Mouse (Mus musculus): Measurements from ENCODE around the gene Rin2. TPM values are rescaled to one million over a fixed set of nuclear protein-coding genes. Genes with fewer than 3 reads are reported as not detected.

Rin2 gene
- polyA plus RNA-seq (2016; fragmentation: Nextera tagmentation; extraction: Ambion mirVana), result 15.5 and 17.3 TPM in 2 replicates

GRCm38 (mm10) chr2:145675142-145675755 is at the start of gene Rin2:
TSS of gene Rin2 (plus strand) at chr2:145675215.
- H3K36me3 ChIP-seq, result no peaks in the 10 kb centered on the region; the same call in 1 of the 2 replicates
- H3K27me3 ChIP-seq (ENCODE audit: insufficient read depth, poor library complexity, severe bottlenecking), result no peaks in the 10 kb centered on the region
- H3K4me1 ChIP-seq, result peaks cover 22% of the 10 kb centered on the region
- under 1% methylated on average over 33 of the region's 33 CpGs for WGBS
- peak within 1 kb of the TSS; percentile 90 for H3K27ac ChIP-seq
- DNase-seq (ENCODE audit: low spot score), result peak; percentile 89
- H3K4me3 ChIP-seq, result peak within 1 kb of the TSS; percentile 80
- no peaks in the 10 kb centered on the region for H3K9me3 ChIP-seq

GRCm38 (mm10) chr2:145631123-145631798 is 43.8 kb upstream of the Rin2 start:
- Histone ChIP-seq H3K9me3 (no peaks in the 10 kb centered on the region), H3K27me3 (ENCODE audit: insufficient read depth, poor library complexity, severe bottlenecking) (no peaks in the 10 kb centered on the region), H3K36me3 (no peaks in the 10 kb centered on the region), H3K27ac (no peak overlapping the region), H3K4me1 (no peaks in the 10 kb centered on the region), H3K4me3 (no peak overlapping the region)
- 80% methylated on average over 6 of the region's 6 CpGs for WGBS
- no peak for DNase-seq (ENCODE audit: low spot score)

- Histone ChIP-seq H3K36me3 (no peaks in the 10 kb centered on the region), H3K4me3 (no peak overlapping the region), H3K27ac (no peak overlapping the region), H3K27me3 (ENCODE audit: insufficient read depth, poor library complexity, severe bottlenecking) (no peaks in the 10 kb centered on the region), H3K4me1 (no peaks in the 10 kb centered on the region), H3K9me3 (no peaks in the 10 kb centered on the region)
- no peak for DNase-seq (ENCODE audit: low spot score)
- 68% methylated on average over 4 of the region's 4 CpGs for WGBS
Observed at GRCm38 (mm10) chr2:145631799-145632174, 43.2 kb upstream of the Rin2 start.

GRCm38 (mm10) chr2:145633811-145634210 is 41.2 kb upstream of the Rin2 start:
- no peaks in the 10 kb centered on the region for H3K4me1 ChIP-seq
- H3K36me3 ChIP-seq, result no peaks in the 10 kb centered on the region
- H3K9me3 ChIP-seq, result no peaks in the 10 kb centered on the region
- no peak for DNase-seq (ENCODE audit: low spot score)
- WGBS, result 64% methylated on average over 5 of the region's 5 CpGs
- H3K27ac ChIP-seq, result no peak overlapping the region
- no peaks in the 10 kb centered on the region for H3K27me3 ChIP-seq (ENCODE audit: insufficient read depth, poor library complexity, severe bottlenecking)
- H3K4me3 ChIP-seq, result no peak overlapping the region

- no peak for DNase-seq (ENCODE audit: low spot score)
- Histone ChIP-seq H3K4me1 (no peaks in the 10 kb centered on the region), H3K27me3 (ENCODE audit: insufficient read depth, poor library complexity, severe bottlenecking) (no peaks in the 10 kb centered on the region), H3K9me3 (no peaks in the 10 kb centered on the region), H3K36me3 (no peaks in the 10 kb centered on the region), H3K27ac (no peak overlapping the region), H3K4me3 (no peak overlapping the region)
- 83% methylated on average over 21 of the region's 21 CpGs for WGBS
Observed at GRCm38 (mm10) chr2:145640255-145640984, 34.6 kb upstream of the Rin2 start.

GRCm38 (mm10) chr2:145655373-145655960 is 19.5 kb upstream of the Rin2 start:
- H3K4me3 ChIP-seq, result no peak overlapping the region
- WGBS, result 29% methylated on average over 12 of the region's 12 CpGs
- no peak overlapping the region for H3K27ac ChIP-seq
- DNase-seq (ENCODE audit: low spot score), result no peak
- H3K9me3 ChIP-seq, result no peaks in the 10 kb centered on the region
- no peaks in the 10 kb centered on the region for H3K4me1 ChIP-seq
- H3K27me3 ChIP-seq (ENCODE audit: insufficient read depth, poor library complexity, severe bottlenecking), result no peaks in the 10 kb centered on the region
- H3K36me3 ChIP-seq, result no peaks in the 10 kb centered on the region

- Histone ChIP-seq H3K4me1 (no peaks in the 10 kb centered on the region), H3K9me3 (no peaks in the 10 kb centered on the region), H3K27me3 (ENCODE audit: insufficient read depth, poor library complexity, severe bottlenecking) (no peaks in the 10 kb centered on the region), H3K4me3 (no peak overlapping the region), H3K27ac (no peak overlapping the region), H3K36me3 (no peaks in the 10 kb centered on the region)
- no peak for DNase-seq (ENCODE audit: low spot score)
- 64% methylated on average over 3 of the region's 3 CpGs for WGBS
Observed at GRCm38 (mm10) chr2:145656121-145656520, 18.9 kb upstream of the Rin2 start.

GRCm38 (mm10) chr2:145656716-145657115 is 18.3 kb upstream of the Rin2 start:
- 44% methylated on average over 1 of the region's 1 CpGs for WGBS

GRCm38 (mm10) chr2:145661242-145661641 is 13.8 kb upstream of the Rin2 start:
- H3K27me3 ChIP-seq (ENCODE audit: insufficient read depth, poor library complexity, severe bottlenecking), result no peaks in the 10 kb centered on the region
- no peaks in the 10 kb centered on the region for H3K9me3 ChIP-seq
- no peak overlapping the region for H3K27ac ChIP-seq
- H3K4me1 ChIP-seq, result no peaks in the 10 kb centered on the region
- H3K4me3 ChIP-seq, result no peak overlapping the region
- no peak for DNase-seq (ENCODE audit: low spot score)
- WGBS, result 66% methylated on average over 7 of the region's 7 CpGs
- no peaks in the 10 kb centered on the region for H3K36me3 ChIP-seq

More at GRCm38 (mm10) chr2:145656716-145657115, 18.3 kb upstream of the Rin2 start:
- no peak for DNase-seq (ENCODE audit: low spot score)
- H3K36me3 ChIP-seq, result no peaks in the 10 kb centered on the region
- H3K27me3 ChIP-seq (ENCODE audit: insufficient read depth, poor library complexity, severe bottlenecking), result no peaks in the 10 kb centered on the region
- H3K9me3 ChIP-seq, result no peaks in the 10 kb centered on the region
- no peak overlapping the region for H3K4me3 ChIP-seq
- H3K4me1 ChIP-seq, result no peaks in the 10 kb centered on the region
- H3K27ac ChIP-seq, result no peak overlapping the region

- WGBS, result 85% methylated on average over 7 of the region's 7 CpGs
- no peak for DNase-seq (ENCODE audit: low spot score)
- H3K9me3 ChIP-seq, result no peaks in the 10 kb centered on the region
- H3K4me1 ChIP-seq, result peaks cover 7% of the 10 kb centered on the region; the same call in 1 of the 2 replicates
- no peak overlapping the region for H3K27ac ChIP-seq
- no peaks in the 10 kb centered on the region for H3K27me3 ChIP-seq (ENCODE audit: insufficient read depth, poor library complexity, severe bottlenecking)
- no peaks in the 10 kb centered on the region for H3K36me3 ChIP-seq
- H3K4me3 ChIP-seq, result no peak overlapping the region
Observed at GRCm38 (mm10) chr2:145663899-145664298, 11.1 kb upstream of the Rin2 start.

GRCm38 (mm10) chr2:145664311-145664710 is 10.7 kb upstream of the Rin2 start:
- Histone ChIP-seq H3K36me3 (no peaks in the 10 kb centered on the region), H3K4me3 (no peak overlapping the region), H3K4me1 (peaks cover 7% of the 10 kb centered on the region; the same call in 1 of the 2 replicates), H3K27me3 (ENCODE audit: insufficient read depth, poor library complexity, severe bottlenecking) (no peaks in the 10 kb centered on the region), H3K27ac (no peak overlapping the region), H3K9me3 (no peaks in the 10 kb centered on the region)
- 70% methylated on average over 2 of the region's 2 CpGs for WGBS
- DNase-seq (ENCODE audit: low spot score), result no peak

GRCm38 (mm10) chr2:145668135-145668534 is 6.9 kb upstream of the Rin2 start:
- peaks cover 7% of the 10 kb centered on the region; the same call in 1 of the 2 replicates for H3K4me1 ChIP-seq
- no peak overlapping the region for H3K4me3 ChIP-seq
- H3K27ac ChIP-seq, result no peak overlapping the region
- no peaks in the 10 kb centered on the region for H3K9me3 ChIP-seq
- no peaks in the 10 kb centered on the region for H3K36me3 ChIP-seq
- WGBS, result 48% methylated on average over 4 of the region's 4 CpGs
- no peak for DNase-seq (ENCODE audit: low spot score)
- H3K27me3 ChIP-seq (ENCODE audit: insufficient read depth, poor library complexity, severe bottlenecking), result no peaks in the 10 kb centered on the region

GRCm38 (mm10) chr2:145670131-145670530 is 4.9 kb upstream of the Rin2 start:
- peaks cover 20% of the 10 kb centered on the region for H3K4me1 ChIP-seq
- no peak overlapping the region for H3K27ac ChIP-seq
- H3K36me3 ChIP-seq, result no peaks in the 10 kb centered on the region
- no peak for DNase-seq (ENCODE audit: low spot score)
- 75% methylated on average over 4 of the region's 4 CpGs for WGBS
- no peaks in the 10 kb centered on the region for H3K9me3 ChIP-seq
- H3K27me3 ChIP-seq (ENCODE audit: insufficient read depth, poor library complexity, severe bottlenecking), result no peaks in the 10 kb centered on the region
- H3K4me3 ChIP-seq, result no peak overlapping the region
